Mouse (Mus musculus): Measurements from ENCODE around the gene Shisa6.

The Shisa6 gene

DNA sequence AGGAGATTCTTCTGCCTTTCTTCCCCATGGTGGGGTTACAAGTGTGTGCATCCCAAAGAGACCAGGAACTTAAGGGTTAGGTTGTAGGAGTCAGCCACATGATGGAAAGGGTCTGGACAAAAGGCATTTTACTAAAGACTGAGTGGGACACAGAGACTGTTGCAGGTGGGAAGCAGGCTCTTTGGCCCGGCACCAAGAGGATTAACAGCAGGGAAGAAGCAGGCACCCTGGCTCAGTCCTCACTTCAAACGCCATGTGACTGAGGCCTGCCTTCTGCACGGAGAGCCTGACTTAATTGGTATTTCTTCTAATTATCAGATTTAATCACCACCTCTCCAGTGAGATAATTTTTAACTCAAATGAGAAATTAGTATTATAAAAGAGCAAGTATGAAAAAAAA, 258.7 kb downstream of the Shisa6 start:
- ChIA-PET CTCF (no interaction called here), POLR2A (no interaction called here)

DNA sequence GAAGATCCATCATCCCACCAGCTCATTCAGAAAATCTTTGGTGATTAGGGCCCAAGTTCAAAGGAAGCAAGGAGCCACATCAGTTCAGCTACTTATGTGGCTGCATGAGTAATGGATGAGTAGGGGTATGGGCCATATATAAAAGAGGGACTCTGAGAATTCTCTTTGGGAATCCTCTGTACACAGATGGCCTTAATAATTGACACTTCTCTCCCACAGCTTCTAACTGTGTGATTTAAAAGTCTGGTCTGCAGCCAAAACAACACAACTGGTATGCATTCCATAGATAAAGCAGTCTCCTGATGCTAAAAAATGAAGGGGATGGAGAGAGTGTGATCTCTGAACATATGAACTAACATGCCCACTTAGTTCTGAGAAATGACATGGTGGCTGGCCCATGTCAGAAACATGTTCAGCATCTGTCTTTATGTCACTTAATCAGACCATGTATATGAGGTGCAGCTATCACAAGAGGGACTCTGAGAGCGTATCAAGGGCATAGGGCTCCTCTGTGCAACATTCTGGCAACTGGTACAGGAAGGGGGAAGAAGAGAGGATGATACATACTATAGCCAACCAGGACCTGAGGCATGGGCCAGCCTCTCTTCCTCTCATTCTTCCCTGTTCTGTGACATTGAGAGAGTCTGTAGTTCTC, 260.3 kb downstream of the Shisa6 start:
- POLR2A ChIA-PET, result no interaction called here
- CTCF ChIA-PET, result no interaction called here

- CTCF ChIA-PET, result no interaction called here
- POLR2A ChIA-PET, result no interaction called here
These were observed 265.6 kb downstream of the Shisa6 start for GRCm38 (mm10) chr11:66260205-66260604.

DNA sequence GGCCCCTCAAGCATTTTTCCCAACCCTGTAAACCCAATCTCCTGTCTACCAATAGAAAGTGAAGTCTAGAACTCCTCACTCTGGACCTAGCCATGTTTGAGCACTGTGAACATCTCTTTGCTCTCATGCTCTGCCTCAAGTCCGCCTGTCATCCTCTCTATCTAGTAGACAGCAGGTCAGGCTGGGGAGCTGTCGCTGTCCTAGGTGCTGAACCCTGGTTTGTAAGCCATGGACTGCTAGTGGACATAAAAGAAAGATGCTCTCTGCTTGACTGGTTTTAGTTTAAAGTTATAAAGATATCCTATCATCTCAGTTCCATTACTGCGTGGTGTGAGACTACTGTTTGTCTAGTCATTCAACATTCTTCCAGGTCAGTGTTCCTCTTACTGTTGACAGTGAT, 266.9 kb downstream of the Shisa6 start:
- POLR2A ChIA-PET, result no interaction called here
- CTCF ChIA-PET, result no interaction called here

GRCm38 (mm10) chr11:66247115-66247514, 278.6 kb downstream of the Shisa6 start:
- CTCF ChIA-PET, result no interaction called here
- POLR2A ChIA-PET, result no interaction called here

DNA sequence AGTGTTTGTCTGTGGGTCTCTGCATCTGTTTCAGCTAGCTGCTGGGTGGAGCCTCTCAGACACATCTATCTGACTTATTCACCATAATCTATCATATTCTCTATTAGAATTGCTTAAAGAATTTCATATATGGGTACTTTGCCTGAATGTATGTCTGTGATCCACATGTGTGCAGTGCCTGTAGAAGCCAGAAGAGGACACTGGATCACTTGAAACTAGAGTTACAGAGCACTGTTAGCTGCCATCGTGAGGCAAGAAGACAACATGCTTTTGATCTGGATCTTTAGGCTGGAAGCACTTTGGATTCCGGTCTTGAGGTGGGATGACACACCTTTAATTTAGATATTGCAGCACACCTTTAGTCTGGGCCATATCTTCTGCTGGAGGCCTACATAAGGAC, 289.2 kb downstream of the Shisa6 start:
- ChIA-PET POLR2A (no interaction called here), CTCF (no interaction called here)

GRCm38 (mm10) chr11:66232891-66233290, 292.9 kb downstream of the Shisa6 start:
- ChIA-PET CTCF (interaction anchor here in 1 of 4 experiments (0.5 kb wide), 1 partner anchor 1510 kb away, joined by 4 read pairs; no protein-coding TSS in a partner anchor), POLR2A (no interaction called here)

DNA sequence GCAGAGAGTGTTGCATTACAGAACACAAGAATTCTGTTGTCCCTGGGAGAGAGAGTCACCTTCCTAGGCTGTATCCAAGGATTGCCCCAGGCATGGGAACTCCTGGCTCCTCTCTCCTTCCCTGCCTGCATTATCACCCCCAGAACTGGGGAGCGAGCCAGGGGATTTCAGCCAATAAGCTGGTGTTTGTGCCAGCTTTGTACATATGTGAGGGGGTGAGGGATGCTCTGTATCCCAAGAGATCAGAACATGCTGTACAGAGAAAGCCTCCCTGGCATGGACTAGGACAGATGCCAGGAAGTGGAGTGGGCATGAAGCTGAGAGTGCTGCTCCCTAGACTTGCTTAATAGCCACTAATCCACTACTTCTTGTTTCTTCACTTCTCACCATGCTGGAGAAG, 303.6 kb downstream of the Shisa6 start:
- ChIA-PET POLR2A (no interaction called here), CTCF (no interaction called here)

GRCm38 (mm10) chr11:66218469-66218868, 307.3 kb downstream of the Shisa6 start:
- ChIA-PET CTCF (interaction anchor here in 1 of 4 experiments (0.7 kb wide), 1 partner anchor 1452 kb away, joined by 3 read pairs; no protein-coding TSS in a partner anchor), POLR2A (interaction anchor here in 3 of 4 experiments (0.6 to 0.7 kb wide), 4 partner anchors 25 to 804 kb away, joined by 3 read pairs; no protein-coding TSS in a partner anchor)

DNA sequence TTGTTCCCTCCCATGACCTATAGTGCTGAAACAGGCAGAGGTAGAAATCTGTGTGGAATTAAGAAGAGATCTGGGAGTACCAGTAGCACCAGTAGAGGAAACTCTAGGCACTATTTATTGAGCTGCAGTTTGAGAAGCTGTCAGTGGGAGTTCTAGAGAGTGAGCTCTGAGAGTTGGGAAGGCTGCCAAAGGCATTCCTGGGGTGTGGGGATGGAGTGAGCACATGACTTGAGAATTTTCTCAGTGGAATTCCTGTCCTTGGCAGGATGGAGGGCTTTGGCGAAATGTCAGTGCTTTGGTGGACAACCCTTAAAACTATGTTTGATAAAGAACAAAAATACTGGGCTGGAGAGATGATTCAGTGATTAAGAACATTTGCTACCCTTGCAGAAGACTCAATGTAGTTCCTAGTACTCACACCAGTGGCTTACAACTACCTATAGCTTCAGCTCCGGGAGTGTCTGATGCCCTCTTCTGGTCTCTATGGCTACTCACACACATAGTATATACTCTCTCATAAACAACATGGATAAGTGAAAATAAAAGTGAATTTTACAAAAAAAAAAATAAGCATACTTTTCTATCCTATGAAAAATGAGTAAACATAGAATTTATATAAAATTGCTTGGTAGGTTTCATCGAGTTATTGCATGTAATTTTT, 337.0 kb downstream of the Shisa6 start:
- ChIA-PET CTCF (no interaction called here), POLR2A (no interaction called here)

DNA sequence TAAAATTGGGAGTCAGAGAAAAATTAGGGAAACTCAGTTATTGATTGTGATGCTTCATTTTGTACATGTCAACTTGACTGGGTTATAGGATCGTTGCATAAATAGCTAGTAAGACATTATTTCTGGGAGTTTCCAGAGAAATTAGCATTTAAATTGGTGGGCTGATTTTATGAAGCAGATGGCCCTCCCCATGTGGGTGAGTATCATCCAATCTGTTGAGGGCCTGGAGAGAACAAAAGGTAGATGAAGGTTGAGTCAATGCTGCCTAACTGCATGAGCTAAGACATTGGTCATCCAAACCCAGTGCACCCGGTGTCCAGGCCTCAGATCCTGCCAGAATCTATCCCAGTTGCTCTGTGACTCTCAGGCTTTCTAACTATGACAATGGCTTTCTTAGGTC, 337.6 kb downstream of the Shisa6 start:
- ChIA-PET CTCF (interaction anchor here in 2 of 4 experiments (0.6 to 0.7 kb wide), 2 partner anchors 9 to 367 kb away, joined by 3 to 6 read pairs; no protein-coding TSS in a partner anchor), POLR2A (no interaction called here)

GRCm38 (mm10) chr11:66177781-66178180, 348.0 kb downstream of the Shisa6 start:
- ChIA-PET CTCF (no interaction called here), POLR2A (no interaction called here)

DNA sequence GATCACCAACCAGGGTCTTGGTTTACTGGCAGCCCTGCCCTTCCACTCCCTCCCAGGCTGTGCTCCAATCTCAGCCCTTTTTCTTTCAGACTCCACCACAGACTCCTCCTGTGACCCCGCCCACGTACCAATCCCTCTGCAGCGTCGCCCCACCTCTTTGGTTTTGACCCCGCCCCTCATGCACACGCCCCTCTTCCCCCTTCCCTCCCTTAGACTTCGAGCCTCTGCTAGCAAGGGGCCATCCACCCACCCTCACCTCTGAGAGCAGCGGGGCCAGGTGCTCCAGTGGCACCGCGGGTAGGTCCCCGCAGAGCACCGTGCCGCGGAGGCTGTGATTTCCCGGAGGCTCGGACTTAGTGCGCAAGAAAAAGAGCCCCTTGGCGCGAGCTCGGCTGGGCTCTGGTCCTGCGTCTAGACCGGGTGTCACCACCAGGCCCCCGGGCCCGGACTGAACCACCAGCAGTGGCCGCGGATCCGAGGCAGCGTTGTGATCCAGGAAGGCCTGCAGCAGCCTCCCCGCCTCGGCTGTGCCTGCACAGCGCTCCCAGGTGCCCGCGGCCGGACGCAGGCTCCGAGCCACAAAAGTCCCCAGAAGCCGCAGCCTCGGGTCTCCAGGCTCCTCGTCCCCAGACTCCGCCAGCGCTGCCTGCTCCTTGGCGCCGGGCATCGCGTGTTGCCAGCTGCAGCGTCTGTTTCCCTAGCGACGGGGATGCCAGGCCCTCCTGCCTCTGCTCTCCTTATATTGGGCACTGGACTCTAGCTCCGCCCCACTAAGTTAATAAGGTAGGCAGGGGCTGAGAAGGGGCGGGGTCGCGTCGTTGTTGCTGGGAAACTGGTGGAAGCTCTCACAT, 357.7 kb downstream of the Shisa6 start, which contains the start of gene Dnah9:
Gene Dnah9, minus strand, starts transcription at position 751 of the 851 bp plus-strand sequence.
- ChIA-PET CTCF (interaction anchor here in 1 of 4 experiments (0.8 to 1.5 kb wide), 3 partner anchors 347 to 856 kb away, joined by 3 to 4 read pairs (median 3); no protein-coding TSS in a partner anchor), POLR2A (interaction anchor here in 2 of 4 experiments (0.6 to 1.1 kb wide), 5 partner anchors 14 to 380 kb away, joined by 3 to 4 read pairs (median 3); partner anchors contain the start of genes Map2k4 (in 1 of the 2) and Zkscan6 (in 1 of the 2))

DNA sequence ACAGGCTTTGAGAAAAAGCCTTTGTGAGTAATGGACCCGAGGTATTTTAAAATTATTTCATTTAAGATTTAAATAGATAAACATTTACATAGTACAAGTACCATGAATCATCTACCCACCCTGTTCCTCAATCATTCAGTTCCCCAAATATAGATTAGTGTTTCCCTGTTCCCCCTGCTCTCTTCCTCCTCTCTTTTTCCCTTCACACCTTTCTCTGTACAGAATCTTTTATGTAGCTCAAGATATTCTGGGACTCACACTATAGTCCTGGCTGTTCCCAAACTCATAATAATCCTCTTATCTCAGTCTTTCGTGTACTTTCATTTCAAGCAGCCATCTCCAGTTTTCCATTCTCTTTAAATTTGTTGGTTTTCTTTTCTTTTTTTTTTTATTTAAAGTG, 361.7 kb downstream of the Shisa6 start:
- POLR2A ChIA-PET, result no interaction called here
- CTCF ChIA-PET, result no interaction called here
